Mouse (Mus musculus) intestine, postnatal 0 days (tissue): ENCODE data around the gene Clasp1. TPM values are rescaled to one million over a fixed set of nuclear protein-coding genes. Genes with fewer than 3 reads are reported as not detected.

Experiments used
- ATAC-seq: fragments of 200-750 bp; cut with Nextera tagmentation; 2 replicates; pipeline ENCODE4 v1.8.0; 2017; ENCODE audit warnings: mild to moderate bottlenecking, moderate TSS enrichment, moderate library complexity
- H3K27ac ChIP-seq: fragments of 300-500 bp; sonication (generic); 2 replicates; pipeline ENCODE4 v1.5.1; 2014; ENCODE audit warnings: mild to moderate bottlenecking, low read depth, low read length, moderate library complexity
- H3K27me3 ChIP-seq: fragments of 300-500 bp; sonication (generic); replicated peaks from 2 replicates; pipeline ENCODE4 v1.6.1; 2014; ENCODE audit warnings: low read length, mixed read lengths; ENCODE audit not compliant: control insufficient read depth, insufficient read depth
- H3K36me3 ChIP-seq: fragments of 300-500 bp; sonication (generic); 2 replicates; pipeline ENCODE4 v1.6.1; 2014; ENCODE audit warnings: mild to moderate bottlenecking, moderate library complexity; ENCODE audit not compliant: control insufficient read depth, insufficient read depth
- H3K4me1 ChIP-seq: fragments of 300-500 bp; sonication (generic); replicated peaks from 2 replicates; pipeline ENCODE4 v1.6.1; 2014; ENCODE audit warnings: antibody characterized with exemption, low read length, mixed read lengths; ENCODE audit not compliant: control insufficient read depth, insufficient read depth
- H3K4me2 ChIP-seq: fragments of 300-500 bp; sonication (generic); replicated peaks from 2 replicates; pipeline ENCODE4 v1.6.1; 2014; ENCODE audit warnings: low read depth, mild to moderate bottlenecking, moderate library complexity
- H3K4me3 ChIP-seq: fragments of 300-500 bp; sonication (generic); 2 replicates; pipeline ENCODE4 v1.5.1; 2014; ENCODE audit warnings: low read depth, low read length
- H3K9ac ChIP-seq: fragments of 300-500 bp; sonication (generic); 2 replicates; pipeline ENCODE4 v1.6.1; 2014; ENCODE audit warnings: mild to moderate bottlenecking, low read depth, low read length
- H3K9me3 ChIP-seq: fragments of 300-500 bp; sonication (generic); 2 replicates; pipeline ENCODE4 v1.6.1; 2016; ENCODE audit warnings: mixed run types; ENCODE audit not compliant: control insufficient read depth
- CTCF ChIP-seq: sonication (generic); IDR thresholded peaks from 2 replicates; pipeline ENCODE4 v1.5.1; 2016; ENCODE audit warnings: low read depth, mild to moderate bottlenecking, control low read depth, antibody characterized with exemption, moderate library complexity
- WGBS: fragments of 180-500 bp; shearing (Covaris S2); extraction: QIAGEN DNeasy Blood & Tissue Kit; methylation state at CpG from one replicate; pipeline ENCODE4 v1.1.7; 2014; 5-methylcytosine and 5-hydroxymethylcytosine counted together
- polyA plus RNA-seq: library from polyadenylated mRNA; unstranded; fragments of >200 nt; fragmentation: Nextera tagmentation; extraction: Ambion mirVana; gene quantifications from 2 replicates; pipeline ENCODE4 v1.2.1, GENCODE M21; 2015

Clasp1 gene
- polyA plus RNA-seq, 1 experiment from 2014 or later: 8.7 TPM

- H3K4me2 ChIP-seq: peak within 1 kb of the TSS; percentile 81
- no peaks in the 10 kb centered on the region for H3K9me3 ChIP-seq
- ATAC-seq: peak; percentile 92
- TF ChIP-seq CTCF: peak; percentile 71
- under 1% methylated on average over 48 of the region's 48 CpGs for WGBS
- no peaks in the 10 kb centered on the region for H3K4me1 ChIP-seq
- peak within 1 kb of the TSS; percentile 65 for H3K4me3 ChIP-seq
- H3K9ac ChIP-seq: peak within 1 kb of the TSS; percentile 35; the same call in 1 of the 2 replicates
- no peaks in the 10 kb centered on the region for H3K36me3 ChIP-seq
- 0 out of 2 replicates have a peak within 1 kb of the TSS, but pooled peaks have one; percentile 42 for H3K27ac ChIP-seq
- no peaks in the 10 kb centered on the region for H3K27me3 ChIP-seq
These were observed 239.1 kb downstream of the Clasp1 start, which contains the start of gene Tfcp2l1 for GRCm38 (mm10) chr1:118627781-118628464. Gene Tfcp2l1, plus strand, starts transcription at chr1:118627945.

GRCm38 (mm10) chr1:118633415-118633980, 244.6 kb downstream of the Clasp1 start:
- Histone ChIP-seq H3K4me2 (no peak overlapping the region), H3K36me3 (no peaks in the 10 kb centered on the region), H3K27ac (no peak overlapping the region), H3K4me1 (no peaks in the 10 kb centered on the region), H3K9ac (no peak overlapping the region), H3K27me3 (no peaks in the 10 kb centered on the region), H3K4me3 (no peak overlapping the region), H3K9me3 (no peaks in the 10 kb centered on the region)
- 77% methylated on average over 4 of the region's 4 CpGs for WGBS
- TF ChIP-seq CTCF: no peak
- ATAC-seq: no peak

GRCm38 (mm10) chr1:118642296-118642999, 253.6 kb downstream of the Clasp1 start:
- Histone ChIP-seq H3K27me3 (no peaks in the 10 kb centered on the region), H3K36me3 (no peaks in the 10 kb centered on the region), H3K9ac (no peak overlapping the region), H3K27ac (no peak overlapping the region), H3K4me1 (no peaks in the 10 kb centered on the region), H3K4me3 (no peak overlapping the region), H3K9me3 (no peaks in the 10 kb centered on the region), H3K4me2 (no peak overlapping the region)
- 75% methylated on average over 2 of the region's 2 CpGs for WGBS
- TF ChIP-seq CTCF: no peak
- no peak for ATAC-seq

- peaks cover 7% of the 10 kb centered on the region for H3K4me1 ChIP-seq
- TF ChIP-seq CTCF: no peak
- peak; percentile 23; the same call in 1 of the 2 replicates for ATAC-seq
- no peak overlapping the region for H3K9ac ChIP-seq
- no peak overlapping the region for H3K4me3 ChIP-seq
- H3K27me3 ChIP-seq: no peaks in the 10 kb centered on the region
- H3K27ac ChIP-seq: no peak overlapping the region
- H3K4me2 ChIP-seq: no peak overlapping the region
- WGBS: 58% methylated on average over 9 of the region's 9 CpGs
- no peaks in the 10 kb centered on the region; the same call in 1 of the 2 replicates for H3K36me3 ChIP-seq
- no peaks in the 10 kb centered on the region for H3K9me3 ChIP-seq
These were observed 254.5 kb downstream of the Clasp1 start for GRCm38 (mm10) chr1:118643138-118643979.

GRCm38 (mm10) chr1:118645701-118646100, 256.8 kb downstream of the Clasp1 start:
- TF ChIP-seq CTCF: no peak
- no peak for ATAC-seq
- Histone ChIP-seq H3K4me2 (no peak overlapping the region), H3K36me3 (no peaks in the 10 kb centered on the region; the same call in 1 of the 2 replicates), H3K27ac (no peak overlapping the region), H3K9ac (no peak overlapping the region), H3K4me3 (no peak overlapping the region), H3K4me1 (peaks cover 18% of the 10 kb centered on the region), H3K27me3 (no peaks in the 10 kb centered on the region), H3K9me3 (no peaks in the 10 kb centered on the region)
- WGBS: 62% methylated on average over 4 of the region's 4 CpGs
